22 mouse cellular contexts compared by ENCODE assay signal in genomic region chr14:74521669-74522068, GRCm38 (mm10).
"Had no signal": no experiment of that assay in that cellular context is flagged by ENCODE, and none has a peak within 500 bp of the region (broad histone marks: within the 10 kb centered on the region; RNA-seq: fewer than 3 reads in every experiment).

No protein-coding gene starts in this region.

- ATAC-seq: hindbrain, embryonic 16.5 days; hindbrain, postnatal 0 days; inflammation-experienced regulatory T-cells, adult 6 months; intestine, embryonic 15.5 days; intestine, embryonic 16.5 days; intestine, postnatal 0 days had no signal

- DNase-seq: heart, postnatal 10 days; heart, postnatal 14 days; heart, postnatal 36 days; heart, postnatal 4 days; kidney, adult 11 months; kidney, adult 18-20 months; kidney, adult 2 months; kidney, adult 8-10 months; kidney, adult 9 months; kidney, postnatal 10 days; kidney, postnatal 14 days; kidney, postnatal 25 days; kidney, postnatal 36 days; kidney, postnatal 4 days; layer of hippocampus, adult 9-11 months; layer of hippocampus, postnatal 36 days had no signal
